ENCODE assay signal across 28 mouse cellular contexts in the genomic region with DNA sequence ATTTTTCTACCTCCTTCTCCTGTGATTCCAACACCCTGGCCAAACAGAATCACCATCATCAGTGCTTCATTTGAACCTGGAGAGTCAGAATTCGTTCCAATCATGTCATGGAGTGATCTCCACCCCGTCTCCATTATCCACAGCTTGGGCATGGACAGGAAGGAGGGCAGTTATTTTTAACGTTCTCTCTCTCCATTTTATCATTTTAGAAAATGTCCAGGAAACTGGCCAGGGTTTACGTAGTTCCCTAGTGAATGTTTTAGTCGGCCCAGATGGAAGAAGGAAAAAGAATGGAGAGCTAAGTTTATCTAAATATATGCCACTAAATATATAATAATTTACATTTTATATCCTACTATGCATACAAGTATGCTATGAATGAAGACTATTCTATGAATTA.
"Had no signal": no experiment of that assay in that cellular context is flagged by ENCODE, and none has a peak within 500 bp of the region (broad histone marks: within the 10 kb centered on the region; RNA-seq: fewer than 3 reads in every experiment).

No protein-coding gene starts in this region.

- H3K4me2 ChIP-seq: embryonic facial prominence, embryonic 12.5 days; embryonic facial prominence, embryonic 13.5 days; embryonic facial prominence, embryonic 15.5 days; forebrain, embryonic 12.5 days; forebrain, embryonic 13.5 days; forebrain, embryonic 15.5 days; heart, embryonic 11.5 days had no signal

- ATAC-seq: forebrain, embryonic 13.5 days; forebrain, embryonic 14.5 days; forebrain, embryonic 15.5 days; forebrain, embryonic 16.5 days had no signal

- H3K9me3 ChIP-seq: embryonic facial prominence, embryonic 10.5 days; embryonic facial prominence, embryonic 12.5 days; embryonic facial prominence, embryonic 13.5 days; embryonic facial prominence, embryonic 15.5 days; forebrain, embryonic 12.5 days; forebrain, embryonic 13.5 days; forebrain, embryonic 15.5 days; heart, embryonic 10.5 days had no signal

- H3K27ac ChIP-seq: embryonic facial prominence, embryonic 10.5 days; embryonic facial prominence, embryonic 12.5 days; embryonic facial prominence, embryonic 13.5 days; embryonic facial prominence, embryonic 15.5 days; forebrain, embryonic 12.5 days; forebrain, embryonic 13.5 days; forebrain, embryonic 15.5 days; gastrocnemius, adult 2 months; heart, adult 2 months; heart, embryonic 10.5 days had no signal

- DNase-seq: cerebellum, adult 8-10 months; cerebellum, adult 9-10 months; cerebellum, adult 9-11 months; cerebellum, postnatal 10 days; cerebellum, postnatal 14 days; cerebellum, postnatal 25 days; cerebellum, postnatal 36 days; embryo, embryonic 11 days; gastrocnemius, adult 2 months; gastrocnemius, postnatal 10 days; gastrocnemius, postnatal 14 days; gastrocnemius, postnatal 25 days; gastrocnemius, postnatal 36 days; heart, adult 11 months; heart, adult 18-20 months; heart, adult 2 months had no signal

- H3K4me1 ChIP-seq: embryonic facial prominence, embryonic 10.5 days; embryonic facial prominence, embryonic 12.5 days; embryonic facial prominence, embryonic 13.5 days; embryonic facial prominence, embryonic 15.5 days; forebrain, embryonic 12.5 days; forebrain, embryonic 13.5 days; forebrain, embryonic 15.5 days; heart, embryonic 10.5 days had no signal

- H3K27me3 ChIP-seq: embryonic facial prominence, embryonic 12.5 days; embryonic facial prominence, embryonic 13.5 days; embryonic facial prominence, embryonic 15.5 days; forebrain, embryonic 12.5 days; forebrain, embryonic 13.5 days; forebrain, embryonic 15.5 days had no signal

- H3K36me3 ChIP-seq: embryonic facial prominence, embryonic 10.5 days; embryonic facial prominence, embryonic 12.5 days; embryonic facial prominence, embryonic 13.5 days; embryonic facial prominence, embryonic 15.5 days; forebrain, embryonic 12.5 days; forebrain, embryonic 15.5 days; heart, embryonic 10.5 days had no signal

- H3K4me3 ChIP-seq: embryonic facial prominence, embryonic 10.5 days; embryonic facial prominence, embryonic 12.5 days; embryonic facial prominence, embryonic 13.5 days; embryonic facial prominence, embryonic 15.5 days; erythroblast, embryonic 14.5 days; forebrain, embryonic 12.5 days; forebrain, embryonic 13.5 days; forebrain, embryonic 15.5 days; gastrocnemius, adult 2 months; heart, adult 2 months; heart, embryonic 10.5 days had no signal

- H3K9ac ChIP-seq: embryonic facial prominence, embryonic 12.5 days; embryonic facial prominence, embryonic 13.5 days; embryonic facial prominence, embryonic 15.5 days; forebrain, embryonic 12.5 days; forebrain, embryonic 13.5 days; forebrain, embryonic 15.5 days had no signal
